Mouse (Mus musculus) neural tube, embryonic 14.5 days (tissue): ENCODE data around the gene St3gal6. TPM values are rescaled to one million over a fixed set of nuclear protein-coding genes. Genes with fewer than 3 reads are reported as not detected.

ENCODE experiments used
- ATAC-seq: fragments of 200-750 bp; cut with Nextera tagmentation; 2 replicates; pipeline ENCODE4 v1.8.0; 2017; ENCODE audit warnings: low read depth, mild to moderate bottlenecking, moderate TSS enrichment, moderate library complexity
- H3K27ac ChIP-seq: fragments of 300-500 bp; sonication (generic); 2 replicates; pipeline ENCODE4 v1.5.1; 2014; ENCODE audit warnings: low read depth, mild to moderate bottlenecking, control low read depth, low read length, moderate library complexity, mixed read lengths
- H3K27me3 ChIP-seq: fragments of 300-500 bp; sonication (generic); 2 replicates; pipeline ENCODE4 v1.6.1; 2014; ENCODE audit warnings: low read length; ENCODE audit not compliant: control insufficient read depth, insufficient read depth
- H3K36me3 ChIP-seq: fragments of 300-500 bp; sonication (generic); 2 replicates; pipeline ENCODE4 v1.6.1; 2014; ENCODE audit warnings: low read length, mixed read lengths; ENCODE audit not compliant: control insufficient read depth, insufficient read depth
- H3K4me1 ChIP-seq: fragments of 300-500 bp; sonication (generic); 2 replicates; pipeline ENCODE4 v1.6.1; 2014; ENCODE audit warnings: low read length; ENCODE audit not compliant: control insufficient read depth, insufficient read depth
- H3K4me2 ChIP-seq: fragments of 300-500 bp; sonication (generic); 2 replicates; pipeline ENCODE4 v1.6.1; 2014; ENCODE audit warnings: mild to moderate bottlenecking, low read depth, low read length, control low read depth
- H3K4me3 ChIP-seq: fragments of 300-500 bp; sonication (generic); 2 replicates; pipeline ENCODE4 v1.5.1; 2014; ENCODE audit warnings: low read depth, low read length, control low read depth, mixed read lengths
- H3K9ac ChIP-seq: fragments of 300-500 bp; sonication (generic); replicated peaks from 2 replicates; pipeline ENCODE4 v1.6.1; 2014; ENCODE audit warnings: low read depth, mild to moderate bottlenecking, control low read depth, low read length, mixed read lengths
- H3K9me3 ChIP-seq: fragments of 300-500 bp; sonication (generic); 2 replicates; pipeline ENCODE4 v1.6.1; 2016; ENCODE audit warnings: low read length; ENCODE audit not compliant: control insufficient read depth
- WGBS: fragments of 180-500 bp; shearing (Covaris S2); extraction: QIAGEN DNeasy Blood & Tissue Kit; methylation state at CpG from one replicate; pipeline ENCODE4 v1.1.7; 2014; 5-methylcytosine and 5-hydroxymethylcytosine counted together
- polyA plus RNA-seq: library from polyadenylated mRNA; unstranded; fragments of >200 nt; fragmentation: Nextera tagmentation; extraction: Ambion mirVana; gene quantifications from 2 replicates; pipeline ENCODE4 v1.2.1, GENCODE M21; 2014

Gene St3gal6
- polyA plus RNA-seq, 1 experiment from 2014 or later, result 6.3 TPM

GRCm38 (mm10) chr16:58523044-58523859 is 791 bp downstream of the St3gal6 start:
- no peaks in the 10 kb centered on the region for H3K27me3 ChIP-seq
- under 1% methylated on average over 58 of the region's 58 CpGs for WGBS
- ATAC-seq, result peak; percentile 91

GRCm38 (mm10) chr16:58522677-58523043 is 1.4 kb downstream of the St3gal6 start:
- peak; percentile 65 for ATAC-seq
- peak overlapping the region; percentile 52 for H3K4me3 ChIP-seq
- H3K27me3 ChIP-seq, result no peaks in the 10 kb centered on the region
- H3K4me1 ChIP-seq, result no peaks in the 10 kb centered on the region
- peak overlapping the region; percentile 66 for H3K9ac ChIP-seq
- H3K36me3 ChIP-seq, result no peaks in the 10 kb centered on the region
- peak overlapping the region; percentile 77 for H3K4me2 ChIP-seq
- H3K9me3 ChIP-seq, result 0 out of 2 replicates have a peak, but pooled peaks cover 3% of the 10 kb centered on the region
- WGBS, result under 1% methylated on average over 16 of the region's 16 CpGs
- peak overlapping the region; percentile 13; the same call in 1 of the 2 replicates for H3K27ac ChIP-seq

More at GRCm38 (mm10) chr16:58523044-58523859, 791 bp downstream of the St3gal6 start:
- Histone ChIP-seq H3K4me1 (no peaks in the 10 kb centered on the region), H3K36me3 (no peaks in the 10 kb centered on the region), H3K27ac (peak overlapping the region; percentile 36; the same call in 1 of the 2 replicates), H3K4me3 (peak overlapping the region; percentile 52), H3K9ac (peak overlapping the region; percentile 66), H3K4me2 (peak overlapping the region; percentile 77), H3K9me3 (0 out of 2 replicates have a peak, but pooled peaks cover 3% of the 10 kb centered on the region)

GRCm38 (mm10) chr16:58521900-58522299 is 2.1 kb downstream of the St3gal6 start:
- no peaks in the 10 kb centered on the region for H3K27me3 ChIP-seq
- peak overlapping the region; percentile 52; the same call in 1 of the 2 replicates for H3K4me3 ChIP-seq
- H3K27ac ChIP-seq, result no peak overlapping the region
- H3K36me3 ChIP-seq, result no peaks in the 10 kb centered on the region
- no peak overlapping the region for H3K9ac ChIP-seq
- no peaks in the 10 kb centered on the region for H3K4me1 ChIP-seq
- peak overlapping the region; percentile 77; the same call in 1 of the 2 replicates for H3K4me2 ChIP-seq
- no peak for ATAC-seq
- 43% methylated on average over 7 of the region's 7 CpGs for whole genome bisulfite sequencing
- 0 out of 2 replicates have a peak, but pooled peaks cover 3% of the 10 kb centered on the region for H3K9me3 ChIP-seq

- Histone ChIP-seq H3K9me3 (0 out of 2 replicates have a peak, but pooled peaks cover 3% of the 10 kb centered on the region), H3K36me3 (no peaks in the 10 kb centered on the region), H3K27me3 (no peaks in the 10 kb centered on the region), H3K4me3 (no peak overlapping the region), H3K4me1 (no peaks in the 10 kb centered on the region), H3K27ac (no peak overlapping the region), H3K9ac (no peak overlapping the region), H3K4me2 (0 out of 2 replicates have a peak overlapping the region, but pooled peaks have one; percentile 3)
- no peak for ATAC-seq
- WGBS, result 76% methylated on average over 4 of the region's 4 CpGs
These were observed 2.9 kb downstream of the St3gal6 start for GRCm38 (mm10) chr16:58521182-58521581.

- Histone ChIP-seq H3K9ac (no peak overlapping the region), H3K4me1 (no peaks in the 10 kb centered on the region), H3K4me2 (no peak overlapping the region), H3K9me3 (0 out of 2 replicates have a peak, but pooled peaks cover 3% of the 10 kb centered on the region), H3K27ac (no peak overlapping the region), H3K36me3 (no peaks in the 10 kb centered on the region), H3K4me3 (no peak overlapping the region), H3K27me3 (no peaks in the 10 kb centered on the region)
- 96% methylated on average over 6 of the region's 6 CpGs for WGBS
- ATAC-seq, result no peak
These were observed 3.6 kb downstream of the St3gal6 start for GRCm38 (mm10) chr16:58520457-58520856.

- 58% methylated on average over 11 of the region's 11 CpGs for WGBS
- Histone ChIP-seq H3K4me1 (no peaks in the 10 kb centered on the region), H3K36me3 (no peaks in the 10 kb centered on the region), H3K4me2 (0 out of 2 replicates have a peak overlapping the region, but pooled peaks have one; percentile 4), H3K9me3 (0 out of 2 replicates have a peak, but pooled peaks cover 3% of the 10 kb centered on the region), H3K9ac (no peak overlapping the region), H3K27me3 (no peaks in the 10 kb centered on the region), H3K27ac (no peak overlapping the region), H3K4me3 (no peak overlapping the region)
- no peak; the same call in 1 of the 2 replicates for ATAC-seq
These were observed 4.4 kb downstream of the St3gal6 start for GRCm38 (mm10) chr16:58519650-58520073.

GRCm38 (mm10) chr16:58516960-58517798 is 6.9 kb downstream of the St3gal6 start:
- no peak for ATAC-seq
- Histone ChIP-seq H3K4me3 (no peak overlapping the region), H3K27ac (no peak overlapping the region), H3K36me3 (no peaks in the 10 kb centered on the region), H3K4me2 (no peak overlapping the region), H3K9ac (no peak overlapping the region), H3K9me3 (no peaks in the 10 kb centered on the region), H3K27me3 (no peaks in the 10 kb centered on the region), H3K4me1 (peaks cover 3% of the 10 kb centered on the region; the same call in 1 of the 2 replicates)
- 85% methylated on average over 7 of the region's 7 CpGs for WGBS

- Histone ChIP-seq H3K27me3 (no peaks in the 10 kb centered on the region), H3K9me3 (no peaks in the 10 kb centered on the region), H3K27ac (no peak overlapping the region), H3K9ac (no peak overlapping the region), H3K4me3 (no peak overlapping the region), H3K36me3 (no peaks in the 10 kb centered on the region), H3K4me2 (no peak overlapping the region), H3K4me1 (peaks cover 3% of the 10 kb centered on the region; the same call in 1 of the 2 replicates)
- ATAC-seq, result no peak
- WGBS, result 93% methylated on average over 2 of the region's 2 CpGs
These were observed 7.9 kb downstream of the St3gal6 start for GRCm38 (mm10) chr16:58516161-58516560.
